Mouse (Mus musculus) G1E (cell line): ENCODE results near the gene Mctp1.

Source experiments
- CTCF ChIP-seq: IDR thresholded peaks from 2 replicates; pipeline ENCODE4 v1.5.1; 2012; ENCODE audit warnings: low read depth, low read length, inconsistent platforms, mixed read lengths
- GATA1 ChIP-seq: IDR thresholded peaks from 2 replicates; pipeline ENCODE4 v1.6.1; 2012; ENCODE audit warnings: borderline replicate concordance, low read length, inconsistent platforms, mixed read lengths

DNA sequence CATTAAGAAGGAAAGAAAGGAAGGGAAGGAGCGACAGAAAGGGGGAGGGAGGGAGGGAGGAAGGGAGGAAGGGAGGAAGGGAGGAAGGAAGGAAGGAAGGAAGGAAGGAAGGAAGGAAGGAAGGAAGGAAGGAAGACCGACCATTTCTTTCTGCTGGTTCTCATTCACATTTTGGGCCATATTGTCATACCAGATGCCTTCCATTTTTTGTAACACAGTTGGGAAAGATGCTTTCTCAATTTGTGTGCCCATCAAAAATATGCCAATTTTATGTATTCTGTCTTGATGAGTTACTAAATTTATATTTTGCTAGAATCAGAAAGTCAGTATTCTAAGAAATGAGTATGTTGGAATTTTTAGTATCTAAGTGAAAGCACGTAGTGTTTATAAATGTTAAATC is 4.3 kb downstream of the Mctp1 start:
- TF ChIP-seq CTCF: no peak
- no peak for TF ChIP-seq GATA1
